Comparison of ENCODE assay signal across 15 mouse cellular contexts in the genomic region with DNA sequence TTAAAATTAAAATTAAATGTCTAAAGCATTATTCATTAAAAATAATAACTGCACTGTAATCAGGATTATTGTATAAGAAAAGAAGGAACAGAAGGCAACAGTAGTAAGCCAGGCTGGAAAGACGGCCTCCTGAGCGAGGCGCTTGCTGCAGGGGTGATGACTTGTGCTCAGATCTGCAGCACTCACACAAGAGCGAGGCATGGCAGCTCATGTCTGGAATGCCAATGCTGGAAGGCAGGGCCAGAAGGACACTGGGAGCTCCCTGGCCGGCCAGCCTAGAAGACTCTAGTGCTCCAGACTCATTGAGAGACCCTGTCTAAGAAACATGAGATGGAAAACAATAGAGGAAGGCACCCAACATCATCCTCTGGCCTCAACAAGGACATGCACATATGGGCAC.
"Had no signal": no experiment of that assay in that cellular context is flagged by ENCODE, and none has a peak within 500 bp of the region (broad histone marks: within the 10 kb centered on the region; RNA-seq: fewer than 3 reads in every experiment).

No protein-coding gene starts in this region.

- H3K9me3 ChIP-seq: kidney, embryonic 15.5 days; limb, embryonic 10.5 days; liver, embryonic 15.5 days; neural tube, embryonic 13.5 days had no signal

- H3K4me1 ChIP-seq: kidney, embryonic 15.5 days; limb, embryonic 10.5 days had no signal

- H3K4me2 ChIP-seq: kidney, embryonic 15.5 days; liver, embryonic 11.5 days; liver, embryonic 15.5 days; neural tube, embryonic 13.5 days had no signal

- H3K4me3 ChIP-seq: kidney, embryonic 15.5 days; left cerebral cortex, adult 2 months; limb, embryonic 10.5 days; liver, embryonic 15.5 days; neural tube, embryonic 13.5 days had no signal

- H3K9ac ChIP-seq: kidney, embryonic 15.5 days; liver, embryonic 15.5 days; neural tube, embryonic 13.5 days had no signal

- DNase-seq: kidney, postnatal 14 days; lung, adult 2 months; lung, postnatal 36 days; retina, postnatal 1 day; right cerebral cortex, postnatal 4 days; spleen, adult 18-20 months; thymus, adult 18-20 months; thymus, postnatal 14 days had no signal

- ATAC-seq: lung, postnatal 0 days had no signal

- H3K27ac ChIP-seq: kidney, embryonic 15.5 days; left cerebral cortex, adult 2 months; limb, embryonic 10.5 days; liver, embryonic 15.5 days; neural tube, embryonic 13.5 days had no signal

- H3K27me3 ChIP-seq: kidney, embryonic 15.5 days; liver, embryonic 15.5 days; neural tube, embryonic 13.5 days had no signal
